Mouse (Mus musculus) ovary, postnatal 10 days (tissue): Measurements from ENCODE around the gene Apip.

Experiments
- DNase-seq: peaks from one replicate; pipeline ENCODE4 v3.0.0; 2022; ENCODE audit warnings: low spot score

The Apip gene

GRCm38 (mm10) chr2:103073219-103073982 lies at the start of gene Apip, which contains the start of gene Pdhx:
Gene Apip, plus strand, starts transcription at chr2:103073675.
Gene Pdhx, minus strand, starts transcription at chr2:103073513.
- peak; percentile 99 for DNase-seq

GRCm38 (mm10) chr2:103037831-103038230 lies 35.6 kb upstream of the Apip start:
- DNase-seq: no peak

GRCm38 (mm10) chr2:103040896-103041295 lies 32.6 kb upstream of the Apip start:
- DNase-seq: no peak

DNA sequence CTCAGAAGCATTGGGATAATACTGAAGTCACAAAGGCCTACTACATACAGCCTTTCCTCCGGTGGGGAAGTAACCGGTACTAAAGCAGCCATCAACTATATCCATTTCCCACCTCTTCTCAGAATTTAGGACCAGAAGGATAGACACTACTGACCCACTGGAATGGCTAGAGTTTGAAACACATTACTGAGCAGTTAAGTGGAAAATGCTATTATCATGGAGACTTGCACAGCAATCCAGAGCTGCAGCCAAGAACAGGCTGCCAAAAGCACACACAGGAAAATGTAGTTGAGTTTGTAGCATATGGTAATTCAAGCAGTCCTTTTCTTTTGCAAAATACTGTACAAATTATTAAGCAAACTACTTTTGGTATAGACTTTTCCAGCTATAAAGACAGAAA lies 28.2 kb upstream of the Apip start:
- DNase-seq: no peak

GRCm38 (mm10) chr2:103051937-103052893 lies 21.3 kb upstream of the Apip start:
- DNase-seq: no peak

GRCm38 (mm10) chr2:103055820-103056219 lies 17.7 kb upstream of the Apip start:
- DNase-seq: no peak

DNA sequence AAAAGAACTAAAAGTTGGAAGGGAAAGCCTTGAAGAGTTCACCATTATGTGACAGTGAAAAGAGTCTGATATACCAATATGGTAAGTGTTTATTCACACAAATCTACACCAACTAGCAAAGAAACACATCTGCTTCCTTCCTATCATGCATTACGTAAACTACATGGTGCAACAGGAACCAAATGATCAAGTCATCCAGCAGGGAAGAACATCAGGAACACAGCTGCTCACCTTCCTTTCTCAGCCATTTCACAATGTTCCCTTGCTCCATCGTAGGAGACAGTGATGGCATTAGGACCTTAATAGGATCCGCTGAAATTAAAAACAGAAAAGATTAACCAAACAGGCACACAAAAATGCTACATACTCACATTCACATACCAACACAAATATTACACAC lies 15.2 kb upstream of the Apip start:
- no peak for DNase-seq

- no peak for DNase-seq
These were observed 10.6 kb upstream of the Apip start for GRCm38 (mm10) chr2:103062865-103063264.

- no peak for DNase-seq
These were observed 6.6 kb upstream of the Apip start for GRCm38 (mm10) chr2:103066683-103067551.

DNA sequence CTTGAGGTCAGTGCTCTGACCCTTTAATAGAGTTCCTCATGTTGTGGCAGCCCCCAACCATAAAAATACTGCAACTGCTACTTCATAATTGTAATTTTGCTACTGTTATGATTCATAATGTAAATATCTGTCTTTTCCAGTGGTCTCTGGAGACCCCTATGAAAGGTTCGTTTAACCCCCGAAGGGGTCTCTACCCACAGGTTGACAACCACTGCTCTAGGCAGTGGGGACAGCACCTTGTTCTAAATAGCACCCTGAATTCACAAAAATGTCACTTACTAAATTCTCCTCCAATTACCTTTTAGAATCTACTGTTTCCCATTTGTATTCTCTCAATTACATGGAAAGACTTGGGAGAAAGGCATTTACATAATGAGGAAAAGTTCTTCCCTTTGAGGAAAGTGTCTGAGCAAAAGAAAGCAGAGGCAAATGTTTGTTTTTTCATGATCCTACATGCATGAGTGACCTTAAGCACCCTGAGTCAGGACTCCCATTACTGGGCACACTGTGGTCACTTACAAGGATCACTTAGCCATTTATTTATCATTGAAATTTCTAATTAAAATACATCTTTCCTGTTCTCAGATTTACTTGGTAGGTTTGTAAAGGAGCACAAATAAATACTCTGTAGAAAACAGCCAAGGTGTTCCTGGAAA lies 5.8 kb upstream of the Apip start:
- DNase-seq: no peak

DNA sequence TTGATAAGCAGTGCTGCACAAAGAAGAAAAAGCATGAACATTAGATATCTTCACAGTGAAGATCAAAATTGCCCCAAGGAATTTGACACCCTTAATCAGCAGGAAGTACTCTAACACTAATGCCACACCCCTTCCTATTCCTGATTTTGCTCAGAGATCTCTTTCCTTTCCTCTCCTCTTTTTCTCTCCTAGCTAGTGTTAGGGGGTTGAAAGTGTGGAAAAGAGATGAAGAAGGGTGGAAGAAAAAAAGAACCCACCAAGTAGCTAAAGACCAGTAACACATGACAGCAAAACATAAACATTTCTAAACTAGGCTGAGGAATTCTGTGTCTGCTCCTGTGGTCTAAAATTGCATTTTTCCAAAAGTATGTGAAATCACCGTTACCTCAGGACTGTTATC lies 4.9 kb upstream of the Apip start:
- DNase-seq: no peak

GRCm38 (mm10) chr2:103069752-103070405 lies 3.6 kb upstream of the Apip start:
- DNase-seq: no peak

DNA sequence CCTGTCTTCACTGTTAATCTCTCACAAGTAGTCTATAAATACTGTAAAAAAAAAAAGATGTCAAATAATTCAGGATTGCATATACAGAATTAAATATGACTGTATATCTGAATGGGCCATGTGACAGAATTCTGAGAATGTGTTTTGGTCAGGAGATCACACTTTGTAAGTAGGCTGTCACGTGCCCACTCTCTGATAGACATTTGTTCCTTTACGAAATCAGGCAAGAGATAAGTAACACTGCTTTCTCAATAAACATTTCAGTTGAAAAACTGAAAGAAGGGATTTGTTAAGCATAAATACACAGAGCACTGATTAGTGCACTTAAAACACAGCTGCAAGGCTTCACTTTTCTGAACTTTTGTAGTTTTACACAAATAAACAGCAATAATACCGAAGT lies 2.9 kb upstream of the Apip start:
- no peak for DNase-seq

- DNase-seq: no peak
These were observed 7.6 kb downstream of the Apip start for GRCm38 (mm10) chr2:103081117-103081516.

- DNase-seq: no peak
These were observed 8.2 kb downstream of the Apip start for GRCm38 (mm10) chr2:103081706-103082105.

DNA sequence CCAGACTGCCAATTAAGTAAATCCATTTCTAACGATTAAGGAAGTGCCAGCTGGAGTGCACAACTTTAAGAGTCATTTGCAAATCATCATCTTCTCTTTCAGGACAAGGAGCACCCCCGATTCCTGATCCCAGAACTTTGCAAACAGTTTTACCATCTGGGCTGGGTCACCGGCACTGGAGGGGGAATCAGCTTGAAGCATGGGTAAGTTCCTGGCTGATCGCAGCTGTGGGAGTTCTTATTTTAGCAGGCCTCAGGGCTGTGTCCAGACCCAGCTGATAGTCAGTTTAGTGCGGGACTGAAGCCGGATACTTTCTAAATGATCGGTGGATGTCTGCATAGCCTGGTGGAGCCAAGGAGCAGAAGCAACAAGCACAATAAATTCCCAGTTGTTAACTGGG lies 9.4 kb downstream of the Apip start:
- DNase-seq: no peak

GRCm38 (mm10) chr2:103084451-103084850 lies 11.0 kb downstream of the Apip start:
- no peak for DNase-seq

DNA sequence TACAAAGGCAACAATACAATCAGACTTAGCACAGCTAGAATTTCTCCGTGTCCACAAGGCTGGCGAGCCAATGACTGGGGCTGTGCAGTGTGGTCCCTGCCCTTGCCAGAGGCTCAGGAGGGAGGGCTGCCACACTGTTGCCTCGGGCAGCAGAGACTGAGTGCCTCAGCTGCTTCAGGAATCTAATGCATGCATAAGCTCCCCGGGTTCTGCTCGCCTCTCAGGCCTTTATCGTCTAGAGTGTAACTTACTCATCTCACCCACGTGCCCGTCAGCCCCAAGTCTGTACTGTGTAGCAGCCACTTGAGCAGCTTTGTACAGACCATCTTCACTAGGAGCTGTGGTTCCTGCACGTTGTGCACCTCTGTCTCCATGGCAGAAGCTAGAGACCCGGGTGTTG lies 12.2 kb downstream of the Apip start:
- no peak for DNase-seq

DNA sequence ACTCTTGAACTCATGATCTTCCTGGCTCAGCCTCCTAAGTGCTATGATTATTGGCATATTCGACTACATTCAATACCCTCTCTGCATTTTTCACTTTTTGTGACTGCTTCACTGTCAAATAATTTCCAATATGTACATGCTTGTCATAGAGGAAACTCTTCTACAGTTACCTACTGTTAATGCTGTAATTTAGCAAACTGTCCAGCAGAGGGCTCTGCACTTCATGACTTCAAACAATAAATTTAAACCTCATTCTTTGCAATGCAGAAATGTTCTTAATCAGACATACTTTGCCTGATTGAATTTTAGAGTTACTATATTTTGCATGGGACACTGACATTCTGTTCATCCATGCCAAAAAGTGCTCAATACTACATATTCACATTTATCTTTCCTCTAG lies 13.0 kb downstream of the Apip start:
- DNase-seq: no peak

DNA sequence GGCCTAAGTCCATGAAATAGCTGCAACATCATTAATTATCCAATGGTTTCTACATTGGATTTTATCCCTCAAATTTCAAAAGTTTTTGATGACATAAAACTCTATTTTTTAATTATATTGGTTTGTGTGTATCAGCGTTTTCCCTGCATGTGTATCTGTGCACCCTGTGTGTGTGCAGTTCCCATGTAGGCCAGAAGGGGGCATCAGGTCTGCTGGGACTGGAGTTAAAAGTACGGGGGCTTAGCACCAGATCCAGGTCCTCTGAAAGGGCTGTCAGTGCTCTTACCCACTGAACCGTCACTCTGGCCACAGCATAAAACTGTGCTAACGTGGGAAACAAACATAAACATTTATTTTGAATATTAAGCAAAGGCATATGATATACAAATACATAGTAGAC lies 14.6 kb downstream of the Apip start:
- no peak for DNase-seq

DNA sequence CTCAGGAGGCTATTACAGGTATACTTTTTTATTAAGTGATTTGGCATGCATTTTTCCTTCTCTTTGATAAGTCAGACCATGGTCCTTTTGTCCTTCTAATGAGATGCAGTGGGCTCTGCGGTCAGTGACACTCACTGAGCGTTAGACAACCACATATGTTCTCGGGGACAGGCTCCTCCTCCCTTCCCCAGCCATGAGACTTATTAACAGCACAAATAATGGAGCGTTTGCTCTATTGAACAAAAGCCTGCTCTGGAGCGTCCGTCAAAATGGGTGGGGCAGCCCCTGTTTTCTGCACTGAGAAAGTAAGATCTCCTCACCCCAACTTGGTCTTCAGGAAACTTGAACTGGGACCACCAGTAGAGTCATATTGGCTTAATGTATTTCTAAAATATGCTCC lies 16.0 kb downstream of the Apip start:
- no peak for DNase-seq
